Mouse (Mus musculus): ENCODE results near the gene Git2. TPM values are rescaled to one million over a fixed set of nuclear protein-coding genes. Genes with fewer than 3 reads are reported as not detected.

Gene Git2
- polyA plus RNA-seq, 1 experiment: 221 TPM

GRCm38 (mm10) chr5:114780912-114781311, 5.6 kb upstream of the Git2 start:
- no peak for DNase-seq
- Histone ChIP-seq H3K36me3 (ENCODE audit: control insufficient read depth, insufficient read depth, low read length) (no peaks in the 10 kb centered on the region), H3K4me1 (replicated peaks; ENCODE audit: control insufficient read depth, insufficient read depth, low read length) (peaks cover 78% of the 10 kb centered on the region), H3K4me3 (ENCODE audit: control insufficient read depth, insufficient read depth, low read length) (no peak overlapping the region), H3K27ac (ENCODE audit: control insufficient read depth, insufficient read depth, low read length) (no peak overlapping the region), H3K27me3 (ENCODE audit: control insufficient read depth, insufficient read depth, low read length) (no peaks in the 10 kb centered on the region)
- WGBS: 40% methylated on average over 7 of the region's 7 CpGs
- TF ChIP-seq CTCF (IDR thresholded peaks at IDR 0.05; ENCODE audit: borderline replicate concordance, control insufficient read depth, extremely low read depth, insufficient read depth, low read length, poor library complexity) (no peak), POLR2A (IDR thresholded peaks at IDR 0.05; ENCODE audit: control insufficient read depth, extremely low read depth, insufficient read depth, low read length, poor library complexity) (no peak)

GRCm38 (mm10) chr5:114779956-114780489, 4.7 kb upstream of the Git2 start:
- Histone ChIP-seq H3K27ac (ENCODE audit: control insufficient read depth, insufficient read depth, low read length) (no peak overlapping the region), H3K4me1 (replicated peaks; ENCODE audit: control insufficient read depth, insufficient read depth, low read length) (peaks cover 75% of the 10 kb centered on the region), H3K4me3 (ENCODE audit: control insufficient read depth, insufficient read depth, low read length) (no peak overlapping the region), H3K27me3 (ENCODE audit: control insufficient read depth, insufficient read depth, low read length) (no peaks in the 10 kb centered on the region), H3K36me3 (ENCODE audit: control insufficient read depth, insufficient read depth, low read length) (no peaks in the 10 kb centered on the region)
- WGBS: 8% methylated on average over 7 of the region's 7 CpGs
- TF ChIP-seq CTCF (IDR thresholded peaks at IDR 0.05; ENCODE audit: borderline replicate concordance, control insufficient read depth, extremely low read depth, insufficient read depth, low read length, poor library complexity) (0 out of 2 replicates have a peak, but pooled peaks have one; percentile 2), POLR2A (IDR thresholded peaks at IDR 0.05; ENCODE audit: control insufficient read depth, extremely low read depth, insufficient read depth, low read length, poor library complexity) (no peak)
- peak; percentile 35 for DNase-seq

- Histone ChIP-seq H3K27ac (ENCODE audit: control insufficient read depth, insufficient read depth, low read length) (no peak overlapping the region), H3K4me1 (replicated peaks; ENCODE audit: control insufficient read depth, insufficient read depth, low read length) (peaks cover 50% of the 10 kb centered on the region), H3K36me3 (ENCODE audit: control insufficient read depth, insufficient read depth, low read length) (no peaks in the 10 kb centered on the region), H3K27me3 (ENCODE audit: control insufficient read depth, insufficient read depth, low read length) (no peaks in the 10 kb centered on the region), H3K4me3 (ENCODE audit: control insufficient read depth, insufficient read depth, low read length) (no peak overlapping the region)
- DNase-seq: no peak
- 43% methylated on average over 7 of the region's 7 CpGs for WGBS
- TF ChIP-seq POLR2A (IDR thresholded peaks at IDR 0.05; ENCODE audit: control insufficient read depth, extremely low read depth, insufficient read depth, low read length, poor library complexity) (no peak), CTCF (IDR thresholded peaks at IDR 0.05; ENCODE audit: borderline replicate concordance, control insufficient read depth, extremely low read depth, insufficient read depth, low read length, poor library complexity) (no peak)
Observed at GRCm38 (mm10) chr5:114776174-114776573, 857 bp upstream of the Git2 start.

- under 1% methylated on average over 73 of the region's 73 CpGs for WGBS
- peak; percentile 82 for DNase-seq
- H3K27ac ChIP-seq (ENCODE audit: control insufficient read depth, insufficient read depth, low read length): peak within 1 kb of the TSS; percentile 68
- peaks cover 41% of the 10 kb centered on the region for H3K4me1 ChIP-seq (replicated peaks; ENCODE audit: control insufficient read depth, insufficient read depth, low read length)
- no peaks in the 10 kb centered on the region for H3K36me3 ChIP-seq (ENCODE audit: control insufficient read depth, insufficient read depth, low read length)
- H3K4me3 ChIP-seq (ENCODE audit: control insufficient read depth, insufficient read depth, low read length): peak within 1 kb of the TSS; percentile 93
- H3K27me3 ChIP-seq (ENCODE audit: control insufficient read depth, insufficient read depth, low read length): no peaks in the 10 kb centered on the region
- TF ChIP-seq POLR2A (IDR thresholded peaks at IDR 0.05; ENCODE audit: control insufficient read depth, extremely low read depth, insufficient read depth, low read length, poor library complexity) (no peak; the same call in none of the 2 replicates), CTCF (IDR thresholded peaks at IDR 0.05; ENCODE audit: borderline replicate concordance, control insufficient read depth, extremely low read depth, insufficient read depth, low read length, poor library complexity) (no peak)
Observed at GRCm38 (mm10) chr5:114774403-114775051, 790 bp downstream of the Git2 start, which contains the start of gene Ankrd13a. Gene Ankrd13a (plus strand): TSS chr5:114774677.

- peak; percentile 51 for DNase-seq
- peaks cover 35% of the 10 kb centered on the region for H3K4me1 ChIP-seq (replicated peaks; ENCODE audit: control insufficient read depth, insufficient read depth, low read length)
- TF ChIP-seq CTCF (IDR thresholded peaks at IDR 0.05; ENCODE audit: borderline replicate concordance, control insufficient read depth, extremely low read depth, insufficient read depth, low read length, poor library complexity) (no peak), POLR2A (IDR thresholded peaks at IDR 0.05; ENCODE audit: control insufficient read depth, extremely low read depth, insufficient read depth, low read length, poor library complexity) (no peak)
- under 1% methylated on average over 11 of the region's 11 CpGs for WGBS
- H3K4me3 ChIP-seq (ENCODE audit: control insufficient read depth, insufficient read depth, low read length): peak overlapping the region; percentile 93
- peak overlapping the region; percentile 68 for H3K27ac ChIP-seq (ENCODE audit: control insufficient read depth, insufficient read depth, low read length)
- no peaks in the 10 kb centered on the region for H3K36me3 ChIP-seq (ENCODE audit: control insufficient read depth, insufficient read depth, low read length)
- no peaks in the 10 kb centered on the region for H3K27me3 ChIP-seq (ENCODE audit: control insufficient read depth, insufficient read depth, low read length)
Observed at GRCm38 (mm10) chr5:114773780-114774179, 1.5 kb downstream of the Git2 start.

- TF ChIP-seq POLR2A (IDR thresholded peaks at IDR 0.05; ENCODE audit: control insufficient read depth, extremely low read depth, insufficient read depth, low read length, poor library complexity): peak; percentile 86
- TF ChIP-seq CTCF (IDR thresholded peaks at IDR 0.05; ENCODE audit: borderline replicate concordance, control insufficient read depth, extremely low read depth, insufficient read depth, low read length, poor library complexity): no peak
- H3K36me3 ChIP-seq (ENCODE audit: control insufficient read depth, insufficient read depth, low read length): no peaks in the 10 kb centered on the region
- H3K4me1 ChIP-seq (replicated peaks; ENCODE audit: control insufficient read depth, insufficient read depth, low read length): peaks cover 31% of the 10 kb centered on the region
- H3K27ac ChIP-seq (ENCODE audit: control insufficient read depth, insufficient read depth, low read length): peak overlapping the region; percentile 17
- H3K27me3 ChIP-seq (ENCODE audit: control insufficient read depth, insufficient read depth, low read length): no peaks in the 10 kb centered on the region
- WGBS: under 1% methylated on average over 52 of the region's 52 CpGs
- DNase-seq: peak; percentile 99
- peak overlapping the region; percentile 75 for H3K4me3 ChIP-seq (ENCODE audit: control insufficient read depth, insufficient read depth, low read length)
Observed at GRCm38 (mm10) chr5:114773211-114773710, 2.1 kb downstream of the Git2 start.

Measured in thymus, adult 2 months (tissue).